Mouse (Mus musculus): ENCODE measurements around the gene Llgl2. TPM values are rescaled to one million over a fixed set of nuclear protein-coding genes. Genes with fewer than 3 reads are reported as not detected.

The Llgl2 gene
- polyA plus RNA-seq, 1 experiment: 26.1 TPM

DNA sequence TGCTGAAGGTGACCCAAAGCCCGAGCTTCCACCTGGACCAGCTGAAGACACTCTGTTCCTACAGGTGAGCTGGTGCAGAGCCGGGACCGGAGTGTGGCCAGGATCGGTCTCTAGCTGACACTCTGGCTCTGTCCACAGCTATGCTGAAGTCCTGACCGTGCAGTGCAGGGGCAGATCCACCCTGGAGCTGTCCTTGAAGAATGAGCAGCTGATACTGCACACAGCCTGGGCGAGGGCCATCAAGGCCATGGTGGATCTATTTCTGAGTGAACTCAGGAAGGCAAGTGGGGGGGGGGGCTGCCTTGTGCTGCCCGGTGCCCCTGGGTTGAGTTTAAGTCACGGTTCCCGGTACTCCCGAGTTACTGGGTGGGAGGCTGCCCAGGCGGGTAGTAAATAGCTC, 62.6 kb downstream of the Llgl2 start:
- no peaks in the 10 kb centered on the region for H3K36me3 ChIP-seq (ENCODE audit: control insufficient read depth, insufficient read depth, low read length)
- WGBS: 91% methylated on average over 11 of the region's 11 CpGs
- no peak for DNase-seq (ENCODE audit: low read depth in 1 of 2, low spot score in 2 of 2)

DNA sequence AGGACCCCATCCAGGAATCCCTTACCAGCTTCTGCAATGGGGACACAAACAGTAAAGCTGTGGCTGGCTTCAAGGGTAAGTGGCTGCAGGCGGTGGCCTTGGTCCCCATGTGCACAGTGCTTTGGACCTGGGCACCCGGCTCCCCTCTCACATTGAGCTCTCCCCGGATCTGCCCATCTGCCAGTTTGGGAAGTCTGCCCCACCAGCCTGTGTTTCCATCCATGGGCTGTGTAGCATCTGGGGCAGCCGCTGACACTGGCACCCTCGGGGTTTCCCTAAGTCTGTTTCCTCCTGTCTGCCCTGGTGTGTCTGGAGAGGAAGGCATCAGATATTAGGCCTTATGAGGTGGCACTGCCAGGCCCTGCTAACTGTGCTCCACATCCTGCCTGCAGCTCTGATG, 64.2 kb downstream of the Llgl2 start:
- 65% methylated on average over 5 of the region's 5 CpGs for WGBS
- H3K27ac ChIP-seq (ENCODE audit: insufficient read depth, low read length): no peak overlapping the region
- DNase-seq (ENCODE audit: low read depth in 1 of 2, low spot score in 2 of 2): no peak
- H3K4me3 ChIP-seq (ENCODE audit: extremely low read depth, insufficient read depth, insufficient read length): no peak overlapping the region
- H3K27me3 ChIP-seq (ENCODE audit: control insufficient read depth, insufficient read depth, low read length): no peaks in the 10 kb centered on the region
- no peaks in the 10 kb centered on the region for H3K4me1 ChIP-seq (ENCODE audit: control insufficient read depth, insufficient read depth, insufficient read length)
- no peak for TF ChIP-seq POLR2A (IDR thresholded peaks at IDR 0.05; ENCODE audit: low read depth, low read length)
- no peak for TF ChIP-seq CTCF (IDR thresholded peaks at IDR 0.05; ENCODE audit: extremely low read depth, insufficient read depth, insufficient read length, insufficient replicate concordance)
- H3K36me3 ChIP-seq (ENCODE audit: control insufficient read depth, insufficient read depth, low read length): peaks cover 6% of the 10 kb centered on the region

More for the DNA sequence above, 62.6 kb downstream of the Llgl2 start:
- Histone ChIP-seq H3K27ac (ENCODE audit: insufficient read depth, low read length) (no peak overlapping the region), H3K4me3 (ENCODE audit: extremely low read depth, insufficient read depth, insufficient read length) (no peak overlapping the region), H3K4me1 (ENCODE audit: control insufficient read depth, insufficient read depth, insufficient read length) (no peaks in the 10 kb centered on the region), H3K27me3 (ENCODE audit: control insufficient read depth, insufficient read depth, low read length) (no peaks in the 10 kb centered on the region)
- no peak for TF ChIP-seq CTCF (IDR thresholded peaks at IDR 0.05; ENCODE audit: extremely low read depth, insufficient read depth, insufficient read length, insufficient replicate concordance)
- no peak for TF ChIP-seq POLR2A (IDR thresholded peaks at IDR 0.05; ENCODE audit: low read depth, low read length)

DNA sequence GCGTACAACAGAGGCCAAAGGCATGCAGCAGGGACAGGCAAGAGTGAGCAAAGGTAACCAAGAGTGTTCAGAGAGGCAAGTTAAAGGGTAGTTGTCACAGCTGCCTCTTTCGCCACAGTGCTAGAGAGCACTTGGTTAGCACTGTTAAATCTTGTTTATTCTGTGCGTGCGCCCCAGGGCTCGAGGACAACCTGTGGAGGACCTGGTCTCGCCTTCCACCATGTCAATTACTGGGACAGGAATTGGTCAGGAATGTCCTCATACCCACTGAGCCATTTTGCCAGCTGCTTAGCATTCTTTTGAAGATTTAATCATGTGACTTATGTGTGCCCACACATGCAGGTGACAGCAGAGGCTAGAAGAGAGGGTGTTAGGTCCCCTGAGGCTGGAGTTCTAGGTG, 65.3 kb downstream of the Llgl2 start:
- Histone ChIP-seq H3K27me3 (ENCODE audit: control insufficient read depth, insufficient read depth, low read length) (no peaks in the 10 kb centered on the region), H3K4me3 (ENCODE audit: extremely low read depth, insufficient read depth, insufficient read length) (no peak overlapping the region), H3K27ac (ENCODE audit: insufficient read depth, low read length) (no peak overlapping the region), H3K36me3 (ENCODE audit: control insufficient read depth, insufficient read depth, low read length) (peaks cover 16% of the 10 kb centered on the region), H3K4me1 (ENCODE audit: control insufficient read depth, insufficient read depth, insufficient read length) (no peaks in the 10 kb centered on the region)
- 93% methylated on average over 6 of the region's 6 CpGs for WGBS
- TF ChIP-seq POLR2A (IDR thresholded peaks at IDR 0.05; ENCODE audit: low read depth, low read length): no peak
- TF ChIP-seq CTCF (IDR thresholded peaks at IDR 0.05; ENCODE audit: extremely low read depth, insufficient read depth, insufficient read length, insufficient replicate concordance): no peak
- DNase-seq (ENCODE audit: low read depth in 1 of 2, low spot score in 2 of 2): no peak

DNA sequence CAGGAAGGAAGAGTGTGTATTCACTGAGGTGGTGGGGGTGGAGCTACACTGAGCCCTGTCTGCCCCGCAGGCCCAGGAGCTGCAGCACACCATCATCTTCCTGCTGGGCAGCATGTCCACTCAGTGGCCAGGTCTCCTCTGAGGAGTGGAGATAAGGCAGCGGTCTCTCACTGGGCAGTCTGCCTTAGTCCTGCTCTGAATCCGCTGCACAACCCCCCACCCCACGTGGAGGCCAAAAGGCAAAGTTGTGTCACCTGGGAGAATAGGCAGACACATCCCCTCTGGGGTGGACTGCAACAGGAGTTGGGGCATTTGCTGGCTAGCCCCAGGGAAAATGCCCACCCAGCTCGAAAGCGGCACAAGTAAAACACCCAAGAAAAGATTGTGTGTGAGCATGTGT, 68.4 kb downstream of the Llgl2 start:
- H3K27me3 ChIP-seq (ENCODE audit: control insufficient read depth, insufficient read depth, low read length): no peaks in the 10 kb centered on the region
- DNase-seq (ENCODE audit: low read depth in 1 of 2, low spot score in 2 of 2): no peak
- TF ChIP-seq POLR2A (IDR thresholded peaks at IDR 0.05; ENCODE audit: low read depth, low read length) (no peak), CTCF (IDR thresholded peaks at IDR 0.05; ENCODE audit: extremely low read depth, insufficient read depth, insufficient read length, insufficient replicate concordance) (no peak)
- no peaks in the 10 kb centered on the region for H3K4me1 ChIP-seq (ENCODE audit: control insufficient read depth, insufficient read depth, insufficient read length)
- peaks cover 38% of the 10 kb centered on the region for H3K36me3 ChIP-seq (ENCODE audit: control insufficient read depth, insufficient read depth, low read length)
- no peak overlapping the region for H3K27ac ChIP-seq (ENCODE audit: insufficient read depth, low read length)
- 96% methylated on average over 6 of the region's 6 CpGs for WGBS
- H3K4me3 ChIP-seq (ENCODE audit: extremely low read depth, insufficient read depth, insufficient read length): no peak overlapping the region

DNA sequence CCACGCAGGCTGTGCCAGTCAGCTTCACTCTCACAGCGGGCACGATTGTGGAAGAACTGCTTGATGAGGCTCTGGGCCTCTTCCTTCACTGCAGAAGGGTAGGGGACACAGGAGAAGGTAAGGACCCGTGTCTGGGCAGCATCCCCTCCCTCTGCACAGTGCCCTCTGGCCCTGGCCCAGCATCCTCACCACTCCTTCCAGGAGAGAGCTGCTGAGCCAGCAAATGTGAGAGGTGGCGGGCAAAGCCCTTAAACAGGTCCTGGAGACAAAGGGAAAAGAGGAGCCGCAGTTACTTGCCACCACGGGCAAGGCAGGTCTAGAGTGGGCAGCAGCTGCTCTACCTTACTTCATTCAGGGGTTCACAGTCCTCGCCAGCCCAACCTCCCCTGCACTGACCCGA, 69.2 kb downstream of the Llgl2 start:
- 92% methylated on average over 9 of the region's 9 CpGs for WGBS
- Histone ChIP-seq H3K36me3 (ENCODE audit: control insufficient read depth, insufficient read depth, low read length) (peaks cover 39% of the 10 kb centered on the region), H3K27me3 (ENCODE audit: control insufficient read depth, insufficient read depth, low read length) (no peaks in the 10 kb centered on the region), H3K4me1 (ENCODE audit: control insufficient read depth, insufficient read depth, insufficient read length) (no peaks in the 10 kb centered on the region), H3K27ac (ENCODE audit: insufficient read depth, low read length) (no peak overlapping the region), H3K4me3 (ENCODE audit: extremely low read depth, insufficient read depth, insufficient read length) (no peak overlapping the region)
- TF ChIP-seq CTCF (IDR thresholded peaks at IDR 0.05; ENCODE audit: extremely low read depth, insufficient read depth, insufficient read length, insufficient replicate concordance): no peak
- TF ChIP-seq POLR2A (IDR thresholded peaks at IDR 0.05; ENCODE audit: low read depth, low read length): no peak
- DNase-seq (ENCODE audit: low read depth in 1 of 2, low spot score in 2 of 2): no peak

DNA sequence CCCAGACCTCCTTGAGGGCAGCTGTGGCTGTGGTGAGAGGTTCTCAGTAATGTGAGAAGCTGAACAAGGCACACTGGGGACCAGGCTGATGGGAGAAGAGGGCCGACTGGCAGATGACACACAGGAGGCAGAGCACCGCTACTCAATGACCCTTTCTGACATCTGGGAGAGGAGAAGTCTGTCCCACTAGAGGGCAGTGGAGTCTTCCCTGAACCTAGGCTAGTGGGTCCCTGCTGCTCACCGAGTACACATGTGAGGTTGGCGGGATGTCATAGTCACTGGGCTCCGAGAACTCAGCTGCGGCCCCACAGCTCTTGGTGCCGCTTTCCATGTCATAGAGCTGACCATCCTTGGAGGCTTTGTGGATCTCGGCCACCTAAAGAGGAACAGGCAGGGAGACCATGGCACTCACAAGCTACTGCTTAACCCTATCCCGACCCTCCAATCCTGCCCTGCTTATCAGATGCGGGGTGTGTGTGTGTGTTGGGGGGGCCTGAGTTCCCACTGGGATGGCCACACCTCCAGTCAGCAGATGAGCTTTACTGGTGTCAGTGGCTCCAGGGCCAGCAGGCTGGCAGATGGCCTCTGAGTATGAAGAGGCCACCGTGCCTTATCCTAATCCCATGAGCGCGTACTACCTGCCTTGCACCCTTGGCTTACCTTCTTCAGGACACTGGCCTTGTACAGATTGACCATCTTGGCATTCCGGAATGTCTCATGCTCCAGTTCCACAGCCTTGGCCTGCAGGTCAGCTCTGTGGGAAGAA, 71.1 kb downstream of the Llgl2 start:
- TF ChIP-seq CTCF (IDR thresholded peaks at IDR 0.05; ENCODE audit: extremely low read depth, insufficient read depth, insufficient read length, insufficient replicate concordance) (no peak), POLR2A (IDR thresholded peaks at IDR 0.05; ENCODE audit: low read depth, low read length) (no peak)
- Histone ChIP-seq H3K27me3 (ENCODE audit: control insufficient read depth, insufficient read depth, low read length) (no peaks in the 10 kb centered on the region), H3K27ac (ENCODE audit: insufficient read depth, low read length) (no peak overlapping the region), H3K36me3 (ENCODE audit: control insufficient read depth, insufficient read depth, low read length) (peaks cover 39% of the 10 kb centered on the region), H3K4me1 (ENCODE audit: control insufficient read depth, insufficient read depth, insufficient read length) (peaks cover 10% of the 10 kb centered on the region; the same call in 1 of the 2 replicates), H3K4me3 (ENCODE audit: extremely low read depth, insufficient read depth, insufficient read length) (no peak overlapping the region)
- 75% methylated on average over 14 of the region's 14 CpGs for WGBS
- DNase-seq (ENCODE audit: low read depth in 1 of 2, low spot score in 2 of 2): no peak

DNA sequence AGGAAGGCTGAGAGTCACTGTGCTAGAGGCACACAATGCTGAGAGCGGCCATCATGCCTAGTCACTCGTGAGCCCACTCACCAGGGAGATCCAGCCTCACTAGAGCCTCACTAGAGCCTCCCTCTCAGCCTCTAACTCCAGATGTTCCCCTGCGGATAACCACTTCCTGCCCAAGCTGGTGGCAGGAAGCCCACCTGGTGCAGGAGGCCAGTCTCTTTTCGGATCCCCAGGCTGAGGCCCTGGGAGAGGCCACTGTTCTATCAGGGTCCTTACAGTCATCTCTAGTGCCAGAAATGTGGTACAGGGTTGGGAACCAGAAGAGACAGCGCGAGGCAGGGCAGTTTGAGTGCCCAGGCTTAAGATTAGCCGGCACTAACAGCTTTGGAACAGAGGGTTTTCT, 74.6 kb downstream of the Llgl2 start:
- Histone ChIP-seq H3K36me3 (ENCODE audit: control insufficient read depth, insufficient read depth, low read length) (peaks cover 29% of the 10 kb centered on the region), H3K4me3 (ENCODE audit: extremely low read depth, insufficient read depth, insufficient read length) (no peak overlapping the region)

More for the DNA sequence above, 74.6 kb downstream of the Llgl2 start:
- no peak for DNase-seq (ENCODE audit: low read depth in 1 of 2, low spot score in 2 of 2)
- H3K27ac ChIP-seq (ENCODE audit: insufficient read depth, low read length): no peak overlapping the region
- no peaks in the 10 kb centered on the region for H3K27me3 ChIP-seq (ENCODE audit: control insufficient read depth, insufficient read depth, low read length)
- TF ChIP-seq CTCF (IDR thresholded peaks at IDR 0.05; ENCODE audit: extremely low read depth, insufficient read depth, insufficient read length, insufficient replicate concordance) (no peak), POLR2A (IDR thresholded peaks at IDR 0.05; ENCODE audit: low read depth, low read length) (no peak)
- peaks cover 17% of the 10 kb centered on the region; the same call in 1 of the 2 replicates for H3K4me1 ChIP-seq (ENCODE audit: control insufficient read depth, insufficient read depth, insufficient read length)
- 16% methylated on average over 7 of the region's 7 CpGs for WGBS
